Mouse (Mus musculus) G1E (cell line): Measurements from ENCODE around the gene Rps8.

ENCODE experiments used
- CTCF ChIP-seq: IDR thresholded peaks from 2 replicates; pipeline ENCODE4 v1.5.1; 2012; ENCODE audit warnings: low read depth, low read length, inconsistent platforms, mixed read lengths
- GATA1 ChIP-seq: IDR thresholded peaks from 2 replicates; pipeline ENCODE4 v1.6.1; 2012; ENCODE audit warnings: borderline replicate concordance, low read length, inconsistent platforms, mixed read lengths
- POLR2AphosphoS5 ChIP-seq: IDR thresholded peaks from 2 replicates; pipeline ENCODE4 v1.6.1; 2012; ENCODE audit warnings: low read depth, low read length, inconsistent platforms; ENCODE audit not compliant: insufficient replicate concordance
- TAL1 ChIP-seq: conservative IDR thresholded peaks from 2 replicates; pipeline ENCODE4 v1.6.1; 2012; ENCODE audit warnings: low read depth, low read length, inconsistent platforms, mixed read lengths

- TF ChIP-seq CTCF (no peak), GATA1 (no peak), POLR2AphosphoS5 (no peak), TAL1 (no peak)
These were observed 15.4 kb downstream of the Rps8 start for GRCm38 (mm10) chr4:117140613-117141012.
